Mouse (Mus musculus): ENCODE measurements at regions not wholly inside any gene's neighbourhood (a gene's known extent, or its start where the extent isn't known, plus 50 kb on each side); places are given as distances from the start of the nearest gene placed in this dataset.

DNA sequence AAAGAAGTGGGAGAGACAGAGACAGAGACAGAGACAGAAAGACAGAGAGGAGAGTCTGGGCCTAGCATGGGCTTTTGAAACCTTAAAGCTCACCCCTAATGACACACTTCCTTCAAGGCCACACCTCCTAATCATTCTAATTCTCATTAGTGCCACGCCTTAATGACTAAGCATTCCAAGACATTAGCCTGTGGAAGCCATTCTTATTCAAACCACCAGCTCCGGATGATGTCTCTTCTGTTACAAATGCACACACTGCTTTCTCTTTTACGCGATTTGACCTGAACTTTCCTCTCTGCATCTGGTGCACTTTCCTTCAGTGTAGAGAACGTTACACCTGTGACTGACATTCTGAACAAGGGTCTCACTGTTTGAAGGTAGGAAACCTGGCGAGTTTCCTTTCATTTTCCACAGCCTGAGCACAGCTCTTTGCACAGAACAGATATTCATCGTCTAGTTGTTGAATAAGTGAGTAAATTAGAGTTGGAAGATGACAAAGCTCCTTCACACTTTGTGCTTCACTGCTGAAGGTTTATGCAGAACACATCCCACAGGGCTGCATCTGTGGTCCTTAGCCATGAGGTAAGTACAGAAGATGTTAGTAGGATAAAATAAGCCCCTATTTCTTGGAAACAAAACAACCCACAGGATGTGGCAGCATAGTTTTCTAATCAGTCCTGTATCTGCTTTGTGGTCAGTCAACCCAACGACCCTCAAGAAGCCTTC is 116.8 kb downstream of the Faxc start:
- no peak for DNase-seq

DNA sequence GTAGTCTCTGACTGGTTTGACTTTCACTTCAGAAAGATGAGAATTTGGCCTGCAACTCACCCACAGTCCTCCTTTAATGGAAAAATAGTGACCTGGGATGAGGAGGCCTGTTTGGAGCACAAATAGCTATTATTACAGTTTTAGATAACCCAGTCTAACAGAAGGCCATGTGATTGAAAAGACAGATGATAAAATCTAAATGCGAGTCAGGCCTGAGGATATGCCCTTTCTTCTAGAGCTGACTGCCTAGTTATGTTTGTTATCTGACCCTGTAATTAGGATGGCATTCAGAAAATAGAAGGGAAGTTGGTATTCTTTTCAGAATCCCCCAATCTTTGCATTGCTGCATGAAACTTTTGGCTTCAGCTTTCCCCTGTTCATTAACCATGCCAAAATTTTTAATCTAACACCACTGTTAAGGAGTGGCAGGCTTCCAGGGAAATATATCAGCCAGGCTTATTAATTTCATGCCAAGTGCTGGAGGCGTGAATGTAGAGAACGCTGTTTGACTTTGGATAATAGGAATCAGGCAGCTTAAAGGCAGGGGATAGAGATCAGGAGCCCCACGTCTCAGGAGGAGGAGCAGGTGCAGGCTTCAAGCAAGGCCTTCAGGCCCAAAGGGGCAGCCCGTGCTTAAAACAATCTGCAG is 135.8 kb downstream of the Faxc start:
- DNase-seq: peak; percentile 14

GRCm38 (mm10) chr4:22067678-22068299 is 136.7 kb downstream of the Faxc start:
- DNase-seq: no peak

DNA sequence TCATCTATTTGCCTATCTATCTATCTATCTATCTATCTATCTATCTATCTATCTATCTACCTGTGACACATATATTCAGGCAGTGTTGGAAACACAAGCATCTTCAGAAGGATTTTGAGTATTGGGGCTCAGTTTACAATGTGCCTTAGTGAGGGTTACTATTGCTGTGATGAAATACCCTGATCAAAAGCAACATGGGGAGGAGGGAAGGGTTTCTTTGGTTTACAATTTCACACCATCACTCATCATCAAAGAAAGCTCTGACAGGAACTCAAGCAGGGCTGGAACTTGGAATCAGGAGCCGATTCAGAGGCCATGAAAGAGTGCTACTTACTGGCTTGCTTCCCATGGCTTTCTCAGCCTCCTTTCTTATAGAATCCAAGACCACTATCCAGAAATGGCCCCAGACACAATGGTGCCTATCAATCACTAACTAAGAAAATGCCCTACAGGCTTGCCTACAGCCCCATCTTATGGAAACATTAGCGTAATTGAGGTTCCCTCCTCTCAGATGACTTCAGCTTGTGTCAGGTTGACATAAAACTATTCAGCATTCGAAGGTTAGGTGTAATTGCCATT is 157.2 kb downstream of the Faxc start:
- DNase-seq: no peak

- DNase-seq: no peak
Observed at GRCm38 (mm10) chr4:22089637-22090041, 158.5 kb downstream of the Faxc start.

DNA sequence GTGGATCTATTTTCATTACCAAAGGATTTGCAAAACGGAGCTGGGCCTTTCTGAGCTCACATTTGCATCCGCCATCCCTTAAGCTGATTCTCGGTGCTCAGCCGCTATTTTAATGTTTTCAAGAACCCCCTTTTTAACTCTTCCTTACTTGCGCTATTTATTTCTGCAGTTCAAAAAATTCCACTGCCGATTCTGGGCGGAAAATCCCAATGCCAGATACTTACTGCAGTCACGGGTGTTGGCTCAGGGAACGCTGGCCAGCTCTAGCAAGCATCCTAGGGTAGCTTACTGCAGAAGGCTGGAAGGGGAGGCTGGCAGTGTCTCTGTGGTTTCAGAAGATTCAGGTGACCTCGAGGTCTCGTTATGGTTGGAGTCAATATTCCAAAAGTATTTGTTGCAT is 159.4 kb downstream of the Faxc start:
- DNase-seq: no peak

- DNase-seq: no peak
Observed at GRCm38 (mm10) chr4:22092551-22092950, 161.4 kb downstream of the Faxc start.

- no peak for DNase-seq
Observed at GRCm38 (mm10) chr4:22095257-22096031, 164.3 kb downstream of the Faxc start.

DNA sequence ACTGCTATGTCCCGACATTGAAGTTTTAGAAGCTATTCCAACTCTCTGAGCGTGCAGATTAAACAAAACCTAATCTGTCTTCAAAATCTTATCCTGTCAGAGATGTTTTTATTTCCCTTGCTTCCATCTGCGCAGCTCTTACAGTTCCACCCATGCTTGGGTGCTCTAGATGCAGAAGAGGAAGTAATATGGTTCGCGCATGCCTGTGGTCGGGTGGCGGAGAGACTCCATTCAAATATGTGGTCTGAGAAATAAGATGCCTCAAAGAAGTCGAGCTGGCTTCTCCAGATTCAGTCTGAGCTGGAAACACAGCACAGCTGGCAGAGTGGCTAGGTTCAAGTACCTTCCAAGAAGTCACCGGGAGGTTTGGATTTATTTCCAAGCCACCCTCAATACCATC is 167.5 kb downstream of the Faxc start:
- no peak for DNase-seq

GRCm38 (mm10) chr4:22102478-22102877 is 171.3 kb downstream of the Faxc start:
- DNase-seq: no peak

DNA sequence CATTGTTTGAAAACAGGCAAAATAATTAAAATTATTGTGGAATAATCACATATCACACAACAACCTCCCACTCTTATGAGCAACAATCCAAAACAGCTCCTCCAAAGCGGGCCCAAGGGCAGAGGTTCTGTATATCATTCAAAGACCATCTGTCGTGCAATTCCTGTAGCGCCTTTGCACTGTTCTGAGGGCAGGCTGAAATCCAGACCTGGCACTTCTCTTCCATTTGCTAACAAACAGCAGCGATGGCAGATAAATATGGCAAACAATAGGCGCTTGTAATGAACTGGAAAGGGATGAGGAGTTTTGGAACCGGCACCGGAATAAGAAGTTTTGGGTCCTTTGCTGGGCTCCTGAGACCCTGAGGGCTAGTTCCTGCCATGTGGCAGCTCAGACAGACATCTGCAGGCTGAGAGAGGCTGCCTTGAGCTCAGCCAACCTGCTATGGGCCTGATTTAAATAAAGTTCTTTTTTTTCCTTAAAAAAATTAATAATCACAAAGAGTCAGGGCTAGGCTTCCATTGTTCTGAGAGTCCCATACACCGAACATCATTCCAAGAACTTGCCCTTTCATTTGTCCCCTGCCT is 172.0 kb downstream of the Faxc start:
- no peak for DNase-seq

GRCm38 (mm10) chr4:22106883-22107282 is 175.8 kb downstream of the Faxc start:
- no peak for DNase-seq

DNA sequence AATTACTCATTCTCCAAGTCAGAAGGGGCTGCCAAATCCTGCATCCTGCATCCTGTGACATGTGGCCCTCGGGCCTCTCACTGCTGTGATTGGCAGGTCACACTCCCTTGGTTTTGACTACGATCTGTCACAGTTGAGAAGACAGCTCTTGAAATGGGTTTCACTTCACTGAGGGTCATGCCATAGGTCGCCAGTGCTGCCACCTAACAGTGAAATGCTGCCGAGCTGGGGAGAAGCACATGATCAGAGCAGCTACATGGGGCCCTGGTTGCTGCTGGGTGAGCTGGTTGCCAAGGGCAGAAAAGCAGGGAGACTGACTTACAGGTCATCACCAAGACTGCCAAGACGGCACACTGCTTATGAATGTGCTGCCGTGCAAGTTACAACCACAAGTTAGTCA is 178.3 kb downstream of the Faxc start:
- no peak for DNase-seq

DNA sequence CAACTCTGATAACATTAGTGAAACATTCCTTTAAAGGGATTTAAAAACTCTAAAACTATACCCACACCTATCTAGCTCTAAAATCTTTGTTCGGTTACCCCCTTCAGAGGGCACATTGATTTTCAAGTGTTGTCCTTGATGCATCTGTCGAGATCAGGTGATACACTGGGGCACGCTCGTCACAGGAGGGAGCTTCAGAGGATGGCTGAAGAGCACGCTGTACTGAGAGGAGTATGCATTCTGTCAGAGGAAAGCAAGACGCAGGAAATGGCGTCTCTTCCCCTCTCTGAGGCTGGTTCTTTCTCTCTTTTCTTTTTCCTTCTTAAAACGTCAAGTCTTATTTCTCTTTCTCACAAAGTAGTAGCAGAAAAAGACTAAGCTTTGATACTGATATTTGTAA is 179.3 kb downstream of the Faxc start:
- DNase-seq: no peak

GRCm38 (mm10) chr4:22112209-22112608 is 181.1 kb downstream of the Faxc start:
- no peak for DNase-seq

DNA sequence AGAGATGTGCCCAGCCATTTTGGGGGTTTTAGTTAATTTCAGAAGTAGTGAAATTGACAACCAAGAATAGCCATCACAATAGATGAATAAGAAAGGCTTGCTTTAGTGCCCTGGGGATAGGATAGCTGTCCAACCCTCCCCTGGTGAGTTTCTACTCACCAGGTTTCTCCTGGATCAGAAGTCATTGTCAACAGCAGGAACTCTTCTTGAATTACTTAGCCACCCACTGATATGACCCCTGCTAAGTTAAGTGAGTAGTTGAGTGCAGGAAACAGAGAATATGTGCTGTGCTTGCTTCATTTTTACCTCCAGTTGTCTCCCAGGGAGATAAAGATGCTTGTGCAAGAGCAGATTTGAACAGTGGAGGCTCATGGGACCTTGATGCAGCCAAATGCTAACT is 183.3 kb downstream of the Faxc start:
- no peak for DNase-seq

DNA sequence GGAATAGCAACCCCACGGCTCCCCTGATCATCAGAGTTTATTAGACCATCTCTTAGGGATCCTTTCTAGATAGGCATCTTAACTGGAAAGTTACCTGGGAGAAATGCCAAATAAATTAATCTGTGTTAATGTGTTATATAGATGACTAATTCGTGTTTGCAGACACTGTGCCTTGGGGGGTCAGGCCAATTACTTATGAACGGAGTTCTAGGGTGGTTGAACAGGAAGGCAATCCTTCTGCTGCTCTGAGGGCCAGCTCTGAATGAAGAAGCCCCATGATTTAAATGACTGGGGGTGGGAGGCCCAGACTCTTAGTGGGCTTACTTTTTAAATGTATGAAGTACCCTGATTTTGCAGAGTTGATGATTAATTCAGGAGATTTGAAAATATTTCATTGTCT is 188.7 kb downstream of the Faxc start:
- no peak for DNase-seq

DNA sequence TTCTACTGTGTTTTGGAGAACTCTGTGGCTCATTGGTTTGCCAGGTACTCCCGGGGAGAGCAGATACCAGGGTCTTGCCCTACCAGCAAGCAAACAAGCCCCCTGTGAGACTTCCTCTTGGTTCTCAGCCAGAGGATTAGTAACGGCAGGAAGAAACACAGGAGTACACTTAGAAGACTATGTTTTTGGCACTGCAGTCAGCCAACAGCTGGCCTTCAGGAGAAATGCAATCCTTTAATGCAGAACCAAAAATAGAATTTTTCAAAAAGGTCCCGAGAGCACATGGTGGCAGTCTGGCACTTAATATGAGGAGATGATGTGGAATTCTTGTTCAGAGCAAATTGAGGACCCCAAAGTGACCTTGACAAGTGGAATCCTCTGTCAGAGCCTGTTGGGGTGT is 189.8 kb downstream of the Faxc start:
- peak; percentile 28 for DNase-seq

DNA sequence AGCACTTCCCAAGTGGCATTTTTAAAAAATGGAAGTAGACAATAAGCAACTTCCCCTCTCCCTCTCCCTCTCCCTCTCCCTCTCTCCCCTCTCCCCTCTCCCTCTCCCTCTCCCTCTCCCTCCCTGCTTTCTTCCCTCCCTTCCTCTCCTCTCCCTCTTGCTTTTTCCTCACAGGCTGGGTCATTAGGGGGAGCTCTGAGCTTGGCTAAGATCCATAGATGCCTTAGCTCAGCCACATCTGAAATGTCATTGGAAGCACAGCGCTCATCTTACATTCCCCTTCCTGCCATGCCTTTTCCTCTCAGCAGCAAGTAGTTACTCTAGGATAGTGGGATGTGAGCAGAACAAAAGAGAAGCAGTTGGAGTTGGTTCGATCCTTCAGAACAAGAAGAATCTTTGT is 190.3 kb downstream of the Faxc start:
- no peak for DNase-seq

DNA sequence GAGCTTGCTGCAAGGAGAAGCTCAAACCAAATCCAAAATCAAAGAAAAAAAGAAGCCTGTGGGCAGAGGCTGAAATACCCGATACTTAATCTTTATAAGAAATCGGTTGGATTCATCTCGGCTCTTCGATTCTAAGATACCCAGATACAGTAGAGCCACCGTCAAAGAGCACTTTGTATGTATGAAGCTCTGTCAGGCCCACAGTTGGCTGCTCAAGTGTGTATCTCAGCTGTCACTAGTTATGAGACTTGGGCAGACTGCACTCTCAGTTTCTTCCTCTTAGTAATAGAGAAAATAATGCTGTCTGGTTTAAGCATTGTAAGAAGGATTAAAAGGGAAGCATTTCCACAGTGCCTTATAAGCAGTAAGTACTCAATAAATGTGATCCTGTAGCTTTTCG is 193.7 kb downstream of the Faxc start:
- no peak for DNase-seq

- DNase-seq: no peak
Observed at GRCm38 (mm10) chr4:22130511-22130910, 199.4 kb downstream of the Faxc start.
